Mouse (Mus musculus) thymus, adult 2 months (tissue): ENCODE data around the gene Sorbs2.

Source experiments
- CTCF ChIP-seq: fragments of 200-500 bp; IDR thresholded peaks from 2 replicates; pipeline ENCODE4 v1.5.1; 2012; ENCODE audit warnings: mild to moderate bottlenecking, control low read depth, low read length, moderate library complexity, borderline replicate concordance; ENCODE audit not compliant: control insufficient read depth, poor library complexity, insufficient read depth; ENCODE audit errors: extremely low read depth
- POLR2A ChIP-seq: fragments of 200-500 bp; IDR thresholded peaks from 2 replicates; pipeline ENCODE4 v1.6.1; 2012; ENCODE audit warnings: mild to moderate bottlenecking, low read length, control low read depth, moderate library complexity; ENCODE audit not compliant: control insufficient read depth, poor library complexity, insufficient read depth; ENCODE audit errors: extremely low read depth

DNA sequence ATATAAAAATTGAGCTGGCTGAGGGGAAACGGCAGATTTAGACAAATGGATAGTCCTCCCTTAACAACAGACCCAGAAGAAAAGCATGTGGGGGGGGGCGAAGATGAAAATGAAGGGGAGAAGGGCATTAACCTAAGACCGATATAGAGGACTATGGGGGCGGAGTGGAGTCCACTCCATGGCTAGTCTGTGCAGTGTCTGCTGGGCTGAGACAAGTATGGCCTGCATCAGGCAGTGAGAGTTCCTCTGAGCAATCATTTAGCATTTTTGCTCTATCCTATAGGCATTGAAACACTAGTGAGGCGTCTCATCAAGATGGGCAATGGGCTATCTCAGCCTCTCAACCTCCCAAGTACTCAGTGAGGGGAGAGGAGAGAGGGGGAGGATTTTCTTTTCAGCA, 368.8 kb downstream of the Sorbs2 start:
- no peak for TF ChIP-seq CTCF
- no peak for TF ChIP-seq POLR2A
